Mouse (Mus musculus): ENCODE measurements around the gene Gatd1.

- TF ChIP-seq CTCF (IDR thresholded peaks at IDR 0.05; ENCODE audit: low read depth, low read length) (peak; percentile 48; the same call in 1 of the 2 replicates), POLR2A (IDR thresholded peaks at IDR 0.05; ENCODE audit: borderline replicate concordance, low read depth, low read length) (no peak)
These were observed 10.6 kb downstream of the Gatd1 start for GRCm38 (mm10) chr7:141403305-141403704.
